Mouse (Mus musculus): ENCODE measurements around the gene Fbxw11. TPM values are rescaled to one million over a fixed set of nuclear protein-coding genes. Genes with fewer than 3 reads are reported as not detected.
"Not testable (repeated sequence)": the region's sequence is repeated elsewhere in the genome, so short reads cannot be mapped to it uniquely, and the experiment has no call there.

Fbxw11 gene
- polyA plus RNA-seq, 1 experiment = 47.9 TPM

- H3K4me1 ChIP-seq (ENCODE audit: control insufficient read depth, insufficient read depth, low read length) = peaks cover 50% of the 10 kb centered on the region
- TF ChIP-seq CTCF (IDR thresholded peaks at IDR 0.05; ENCODE audit: low read depth, low read length) (no peak), POLR2A (IDR thresholded peaks at IDR 0.05; ENCODE audit: borderline replicate concordance, low read depth, low read length) (no peak)
- peak overlapping the region; percentile 37 for H3K27ac ChIP-seq (ENCODE audit: insufficient read depth, low read depth, low read length)
Observed at GRCm38 (mm10) chr11:32682335-32683102, 40.0 kb downstream of the Fbxw11 start.

GRCm38 (mm10) chr11:32684690-32685254 is 42.2 kb downstream of the Fbxw11 start:
- H3K4me1 ChIP-seq (ENCODE audit: control insufficient read depth, insufficient read depth, low read length) = peaks cover 52% of the 10 kb centered on the region
- no peak for TF ChIP-seq CTCF (IDR thresholded peaks at IDR 0.05; ENCODE audit: low read depth, low read length)
- no peak for TF ChIP-seq POLR2A (IDR thresholded peaks at IDR 0.05; ENCODE audit: borderline replicate concordance, low read depth, low read length)

More at GRCm38 (mm10) chr11:32682335-32683102, 40.0 kb downstream of the Fbxw11 start:
- H3K4me3 ChIP-seq (ENCODE audit: insufficient read depth, low read length) = no peak overlapping the region

GRCm38 (mm10) chr11:32688245-32688855 is 45.8 kb downstream of the Fbxw11 start:
- Histone ChIP-seq H3K27ac (ENCODE audit: insufficient read depth, low read depth, low read length) (no peak overlapping the region), H3K4me1 (ENCODE audit: control insufficient read depth, insufficient read depth, low read length) (peaks cover 39% of the 10 kb centered on the region), H3K4me3 (ENCODE audit: insufficient read depth, low read length) (no peak overlapping the region)
- no peak for TF ChIP-seq CTCF (IDR thresholded peaks at IDR 0.05; ENCODE audit: low read depth, low read length)
- no peak for TF ChIP-seq POLR2A (IDR thresholded peaks at IDR 0.05; ENCODE audit: borderline replicate concordance, low read depth, low read length)

More at GRCm38 (mm10) chr11:32684690-32685254, 42.2 kb downstream of the Fbxw11 start:
- no peak overlapping the region for H3K4me3 ChIP-seq (ENCODE audit: insufficient read depth, low read length)
- H3K27ac ChIP-seq (ENCODE audit: insufficient read depth, low read depth, low read length) = no peak overlapping the region

- H3K4me1 ChIP-seq (ENCODE audit: control insufficient read depth, insufficient read depth, low read length) = peaks cover 31% of the 10 kb centered on the region
- no peak overlapping the region for H3K27ac ChIP-seq (ENCODE audit: insufficient read depth, low read depth, low read length)
- TF ChIP-seq POLR2A (IDR thresholded peaks at IDR 0.05; ENCODE audit: borderline replicate concordance, low read depth, low read length) (no peak), CTCF (IDR thresholded peaks at IDR 0.05; ENCODE audit: low read depth, low read length) (no peak)
- H3K4me3 ChIP-seq (ENCODE audit: insufficient read depth, low read length) = no peak overlapping the region
Observed at GRCm38 (mm10) chr11:32689510-32689909, 47.0 kb downstream of the Fbxw11 start.

GRCm38 (mm10) chr11:32692834-32693233 is 50.3 kb downstream of the Fbxw11 start:
- peaks cover 38% of the 10 kb centered on the region for H3K4me1 ChIP-seq (ENCODE audit: control insufficient read depth, insufficient read depth, low read length)
- H3K27ac ChIP-seq (ENCODE audit: insufficient read depth, low read depth, low read length) = no peak overlapping the region
- no peak for TF ChIP-seq POLR2A (IDR thresholded peaks at IDR 0.05; ENCODE audit: borderline replicate concordance, low read depth, low read length)
- no peak for TF ChIP-seq CTCF (IDR thresholded peaks at IDR 0.05; ENCODE audit: low read depth, low read length)
- no peak overlapping the region for H3K4me3 ChIP-seq (ENCODE audit: insufficient read depth, low read length)

- TF ChIP-seq POLR2A (IDR thresholded peaks at IDR 0.05; ENCODE audit: borderline replicate concordance, low read depth, low read length) (no peak), CTCF (IDR thresholded peaks at IDR 0.05; ENCODE audit: low read depth, low read length) (no peak)
- no peak overlapping the region for H3K27ac ChIP-seq (ENCODE audit: insufficient read depth, low read depth, low read length)
- peaks cover 35% of the 10 kb centered on the region for H3K4me1 ChIP-seq (ENCODE audit: control insufficient read depth, insufficient read depth, low read length)
- no peak overlapping the region for H3K4me3 ChIP-seq (ENCODE audit: insufficient read depth, low read length)
Observed at GRCm38 (mm10) chr11:32693431-32694141, 51.1 kb downstream of the Fbxw11 start.

GRCm38 (mm10) chr11:32694322-32695003 is 51.9 kb downstream of the Fbxw11 start:
- H3K4me1 ChIP-seq (ENCODE audit: control insufficient read depth, insufficient read depth, low read length) = peaks cover 34% of the 10 kb centered on the region
- not testable (repeated sequence) for H3K4me3 ChIP-seq (ENCODE audit: insufficient read depth, low read length); H3K27ac ChIP-seq (ENCODE audit: insufficient read depth, low read depth, low read length)

GRCm38 (mm10) chr11:32696446-32697090 is 54.0 kb downstream of the Fbxw11 start:
- Histone ChIP-seq H3K27ac (ENCODE audit: insufficient read depth, low read depth, low read length) (no peak overlapping the region), H3K4me1 (ENCODE audit: control insufficient read depth, insufficient read depth, low read length) (peaks cover 29% of the 10 kb centered on the region), H3K4me3 (ENCODE audit: insufficient read depth, low read length) (no peak overlapping the region)
- TF ChIP-seq POLR2A (IDR thresholded peaks at IDR 0.05; ENCODE audit: borderline replicate concordance, low read depth, low read length) (no peak), CTCF (IDR thresholded peaks at IDR 0.05; ENCODE audit: low read depth, low read length) (no peak)

- no peak for TF ChIP-seq POLR2A (IDR thresholded peaks at IDR 0.05; ENCODE audit: borderline replicate concordance, low read depth, low read length)
- TF ChIP-seq CTCF (IDR thresholded peaks at IDR 0.05; ENCODE audit: low read depth, low read length) = no peak
- Histone ChIP-seq H3K27ac (ENCODE audit: insufficient read depth, low read depth, low read length) (no peak overlapping the region), H3K4me3 (ENCODE audit: insufficient read depth, low read length) (no peak overlapping the region), H3K4me1 (ENCODE audit: control insufficient read depth, insufficient read depth, low read length) (peaks cover 26% of the 10 kb centered on the region)
Observed at GRCm38 (mm10) chr11:32697695-32698094, 55.2 kb downstream of the Fbxw11 start.
